Mouse (Mus musculus) central nervous system, embryonic 18 days (tissue): Measurements from ENCODE around the gene Cyp17a1. TPM values are rescaled to one million over a fixed set of nuclear protein-coding genes. Genes with fewer than 3 reads are reported as not detected.

Experiments used
- polyA plus RNA-seq: library from polyadenylated mRNA; depleted of rRNA; stranded (reverse); fragments of >200 nt; gene quantifications from 2 replicates; pipeline ENCODE4 v1.2.3, GENCODE M21; 2012; rRNA removed

Gene Cyp17a1
- polyA plus RNA-seq: not detected in 2 replicates

GRCm38 (mm10) chr19:46672766-46673418 lies at the start of gene Cyp17a1:
Gene Cyp17a1, minus strand, starts transcription at chr19:46673172.

GRCm38 (mm10) chr19:46707296-46708151 lies 34.6 kb upstream of the Cyp17a1 start, which contains the start of gene As3mt:
Gene As3mt, plus strand, starts transcription at chr19:46707458.

GRCm38 (mm10) chr19:46689460-46690372 lies 16.7 kb upstream of the Cyp17a1 start, which contains the start of gene Borcs7:
Gene Borcs7, plus strand, starts transcription at chr19:46689906.

Other genes starting within 250 kb of the Cyp17a1 start
- 31.2 and 39.2 TPM in 2 replicates for gene Trim8, start 171.5 kb downstream of the Cyp17a1 start, polyA plus RNA-seq
- gene Arl3, start 100.0 kb downstream of the Cyp17a1 start, polyA plus RNA-seq: 214 and 225 TPM in 2 replicates
- 12.6 and 13.3 TPM in 2 replicates for gene Sfxn2, start 99.8 kb downstream of the Cyp17a1 start, polyA plus RNA-seq
- 27.9 and 29.8 TPM in 2 replicates for gene Wbp1l, start 74.1 kb downstream of the Cyp17a1 start, polyA plus RNA-seq
- gene Borcs7, start 16.7 kb upstream of the Cyp17a1 start, polyA plus RNA-seq: 12.8 and 13.4 TPM in 2 replicates
- 14.0 TPM in 2 replicates for gene As3mt, start 34.3 kb upstream of the Cyp17a1 start, polyA plus RNA-seq
- 10.3 TPM in 2 replicates for gene Cnnm2, start 88.4 kb upstream of the Cyp17a1 start, polyA plus RNA-seq